Mouse (Mus musculus): ENCODE measurements around the gene Mta1. TPM values are rescaled to one million over a fixed set of nuclear protein-coding genes. Genes with fewer than 3 reads are reported as not detected.

The Mta1 gene
- polyA plus RNA-seq, 1 experiment = 101 TPM

DNA sequence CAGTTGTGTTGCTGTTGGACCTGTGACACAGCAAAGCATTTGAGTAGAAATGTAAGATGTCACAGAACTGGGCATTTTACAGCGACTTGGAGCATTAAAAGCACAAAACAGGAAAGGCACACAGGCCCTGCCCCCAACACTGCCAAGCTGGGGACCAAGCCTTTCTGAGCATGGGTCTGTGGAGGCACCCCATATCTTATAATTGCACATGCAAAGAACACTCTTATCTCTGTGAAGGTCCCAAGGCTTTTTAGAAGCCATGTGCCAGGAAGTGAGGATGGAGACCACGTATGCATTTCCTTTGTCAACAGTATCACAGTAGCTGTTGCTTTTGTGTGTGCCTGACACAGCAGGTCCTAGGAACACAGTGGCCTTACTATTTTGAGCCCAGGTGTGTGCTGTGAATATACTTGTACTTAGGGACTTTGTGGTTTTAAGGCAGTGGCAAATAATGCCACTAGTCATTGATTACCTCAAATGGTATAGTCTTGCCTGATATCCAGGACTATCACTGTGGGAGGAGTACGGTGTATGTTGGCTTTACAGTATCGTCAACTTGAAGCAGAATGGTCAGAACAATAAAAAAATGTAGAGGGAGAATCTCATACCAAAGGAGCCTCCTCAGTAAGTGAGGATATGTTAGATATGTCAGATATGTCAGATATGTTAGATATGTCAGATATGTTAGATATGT is 9.5 kb downstream of the Mta1 start:
- peaks cover 87% of the 10 kb centered on the region for H3K79me2 ChIP-seq (ENCODE audit: control insufficient read depth, insufficient read depth)
- H3K27me3 ChIP-seq (ENCODE audit: control insufficient read depth, insufficient read depth, insufficient read length) = no peaks in the 10 kb centered on the region
- no peak for TF ChIP-seq MYOG (IDR thresholded peaks at IDR 0.05; ENCODE audit: control insufficient read depth in 1 of 3, insufficient read depth in 1 of 3, insufficient read length in 2 of 3, low read depth in 2 of 3)
- no peak for TF ChIP-seq MYOD1 (IDR thresholded peaks at IDR 0.05; ENCODE audit: control insufficient read depth in 1 of 3, insufficient read length in 2 of 3, low read depth in 2 of 3)
- TF ChIP-seq POLR2AphosphoS2 (IDR thresholded peaks at IDR 0.05; ENCODE audit: insufficient read length, low read depth) = no peak
- TF ChIP-seq E2F4 (IDR thresholded peaks at IDR 0.05; ENCODE audit: insufficient read depth) = no peak
- no peak for TF ChIP-seq MAX (IDR thresholded peaks at IDR 0.05; ENCODE audit: low read depth)
- TF ChIP-seq REST (IDR thresholded peaks at IDR 0.05; ENCODE audit: insufficient read depth, insufficient read length) = no peak
- no peak for TF ChIP-seq TCF3 (IDR thresholded peaks at IDR 0.05; ENCODE audit: insufficient read length, low read depth)
- no peak for TF ChIP-seq TCF12 (IDR thresholded peaks at IDR 0.05; ENCODE audit: insufficient read depth, poor library complexity, severe bottlenecking)
- TF ChIP-seq CEBPB (IDR thresholded peaks at IDR 0.05; ENCODE audit: insufficient read depth, poor library complexity, severe bottlenecking) = no peak
- TF ChIP-seq SRF (IDR thresholded peaks at IDR 0.05; ENCODE audit: control insufficient read depth, insufficient read length, low read depth) = no peak
- TF ChIP-seq USF1 (IDR thresholded peaks at IDR 0.05; ENCODE audit: low read depth) = no peak
- no peak for TF ChIP-seq POLR2A (IDR thresholded peaks at IDR 0.05; ENCODE audit: insufficient read length, low read depth)
- H3K36me3 ChIP-seq (ENCODE audit: control insufficient read depth, insufficient read depth) = peaks cover 8% of the 10 kb centered on the region
- H3K4me2 ChIP-seq (ENCODE audit: low read depth) = no peak overlapping the region
- H3ac ChIP-seq (ENCODE audit: control insufficient read depth, insufficient read length) = no peak overlapping the region
- H3K4me3 ChIP-seq = no peak overlapping the region

DNA sequence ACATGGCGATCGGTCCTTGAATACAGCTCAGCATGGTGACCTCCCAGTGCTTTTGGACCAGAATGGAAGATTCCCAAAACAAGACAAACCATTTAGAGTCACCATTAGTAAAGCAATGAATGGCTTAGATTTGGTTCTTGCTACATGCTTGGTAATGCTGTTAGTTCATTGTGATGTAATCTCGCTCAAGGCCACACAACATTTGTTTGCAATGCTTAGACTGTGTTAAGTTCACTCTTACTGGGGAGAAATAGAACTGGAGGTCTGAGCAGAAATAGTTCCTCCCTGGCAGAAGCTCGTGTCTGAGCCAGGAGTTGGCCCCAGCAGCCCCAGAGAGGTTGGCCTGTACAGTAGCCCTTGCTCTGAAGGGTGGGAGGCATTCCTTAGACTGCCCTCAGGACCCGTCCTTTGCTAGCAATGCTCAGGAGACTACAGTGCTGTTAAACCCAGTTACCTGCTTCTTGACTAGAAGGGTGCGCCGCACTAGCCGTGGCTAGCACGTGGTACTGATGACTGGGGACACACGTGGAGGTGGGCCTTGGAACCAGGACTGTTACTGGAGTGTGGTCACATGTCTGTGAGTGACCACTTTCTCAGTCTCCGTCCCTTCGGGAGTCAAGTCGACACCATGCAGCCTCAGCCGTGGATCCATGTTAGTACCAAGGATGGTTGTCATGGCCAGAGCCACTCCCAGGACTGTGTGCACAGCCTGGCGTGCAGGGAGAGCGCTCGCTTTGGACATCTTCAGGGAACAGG is 10.6 kb downstream of the Mta1 start:
- TF ChIP-seq POLR2AphosphoS2 (IDR thresholded peaks at IDR 0.05; ENCODE audit: insufficient read length, low read depth) (no peak), REST (IDR thresholded peaks at IDR 0.05; ENCODE audit: insufficient read depth, insufficient read length) (no peak), TCF12 (IDR thresholded peaks at IDR 0.05; ENCODE audit: insufficient read depth, poor library complexity, severe bottlenecking) (no peak), CEBPB (IDR thresholded peaks at IDR 0.05; ENCODE audit: insufficient read depth, poor library complexity, severe bottlenecking) (no peak), USF1 (IDR thresholded peaks at IDR 0.05; ENCODE audit: low read depth) (no peak), MAX (IDR thresholded peaks at IDR 0.05; ENCODE audit: low read depth) (no peak)
- Histone ChIP-seq H3K36me3 (ENCODE audit: control insufficient read depth, insufficient read depth) (peaks cover 12% of the 10 kb centered on the region), H3K4me2 (ENCODE audit: low read depth) (no peak overlapping the region), H3K79me2 (ENCODE audit: control insufficient read depth, insufficient read depth) (peaks cover 78% of the 10 kb centered on the region), H3ac (ENCODE audit: control insufficient read depth, insufficient read length) (no peak overlapping the region), H3K4me3 (no peak overlapping the region), H3K27me3 (ENCODE audit: control insufficient read depth, insufficient read depth, insufficient read length) (no peaks in the 10 kb centered on the region)

DNA sequence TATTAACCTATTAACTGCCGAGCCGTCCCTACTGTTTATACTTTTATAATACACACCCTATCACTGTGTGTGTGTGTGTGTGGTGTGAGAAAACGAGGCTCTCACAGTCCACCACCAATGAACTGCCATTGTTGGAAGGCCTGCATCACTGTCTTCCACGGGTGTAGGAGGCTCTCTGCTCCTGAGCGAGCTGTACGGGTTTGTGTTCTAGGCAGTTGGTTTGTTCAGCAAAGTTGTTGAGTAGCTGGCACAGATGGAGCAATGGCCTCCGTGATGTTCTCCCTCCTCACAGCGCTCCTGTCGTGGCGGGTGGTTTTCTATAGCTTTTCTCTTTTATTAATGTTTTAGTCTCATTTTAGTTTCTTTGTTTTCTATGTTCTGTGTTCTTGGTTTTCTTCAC is 11.7 kb downstream of the Mta1 start:
- Histone ChIP-seq H3K36me3 (ENCODE audit: control insufficient read depth, insufficient read depth) (peaks cover 19% of the 10 kb centered on the region), H3K27me3 (ENCODE audit: control insufficient read depth, insufficient read depth, insufficient read length) (no peaks in the 10 kb centered on the region), H3K4me3 (no peak overlapping the region), H3K4me2 (ENCODE audit: low read depth) (no peak overlapping the region), H3K79me2 (ENCODE audit: control insufficient read depth, insufficient read depth) (peaks cover 67% of the 10 kb centered on the region), H3ac (ENCODE audit: control insufficient read depth, insufficient read length) (no peak overlapping the region)
- TF ChIP-seq MAX (IDR thresholded peaks at IDR 0.05; ENCODE audit: low read depth) (no peak), POLR2AphosphoS2 (IDR thresholded peaks at IDR 0.05; ENCODE audit: insufficient read length, low read depth) (no peak), POLR2A (IDR thresholded peaks at IDR 0.05; ENCODE audit: insufficient read length, low read depth) (no peak), CEBPB (IDR thresholded peaks at IDR 0.05; ENCODE audit: insufficient read depth, poor library complexity, severe bottlenecking) (no peak), E2F4 (IDR thresholded peaks at IDR 0.05; ENCODE audit: insufficient read depth) (no peak), MYOG (IDR thresholded peaks at IDR 0.05; ENCODE audit: control insufficient read depth in 1 of 3, insufficient read depth in 1 of 3, insufficient read length in 2 of 3, low read depth in 2 of 3) (no peak), REST (IDR thresholded peaks at IDR 0.05; ENCODE audit: insufficient read depth, insufficient read length) (no peak), USF1 (IDR thresholded peaks at IDR 0.05; ENCODE audit: low read depth) (no peak), MYOD1 (IDR thresholded peaks at IDR 0.05; ENCODE audit: control insufficient read depth in 1 of 3, insufficient read length in 2 of 3, low read depth in 2 of 3) (no peak), SRF (IDR thresholded peaks at IDR 0.05; ENCODE audit: control insufficient read depth, insufficient read length, low read depth) (no peak), TCF3 (IDR thresholded peaks at IDR 0.05; ENCODE audit: insufficient read length, low read depth) (no peak)

DNA sequence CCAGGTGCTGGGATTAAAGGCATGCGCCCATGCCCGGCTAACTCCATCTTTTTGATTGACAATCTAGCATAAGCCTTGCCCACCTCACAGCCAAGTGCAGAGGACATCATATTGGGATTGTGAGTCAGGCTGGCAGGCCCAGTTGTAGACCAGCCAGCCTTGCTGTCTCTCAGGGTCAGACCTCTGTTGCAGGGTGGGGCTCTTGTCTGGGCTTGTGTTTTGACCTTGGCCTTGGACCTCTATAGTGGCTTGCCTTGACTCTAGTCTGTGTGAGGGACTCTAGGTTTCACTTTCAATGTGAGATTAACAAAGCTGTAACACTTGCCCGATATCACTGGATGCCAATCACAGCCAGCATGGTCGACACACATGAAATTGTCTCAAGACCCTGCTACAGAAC is 16.1 kb downstream of the Mta1 start:
- TF ChIP-seq MYOD1 (IDR thresholded peaks at IDR 0.05; ENCODE audit: control insufficient read depth in 1 of 3, insufficient read length in 2 of 3, low read depth in 2 of 3) (no peak), USF1 (IDR thresholded peaks at IDR 0.05; ENCODE audit: low read depth) (no peak), POLR2A (IDR thresholded peaks at IDR 0.05; ENCODE audit: insufficient read length, low read depth) (no peak), E2F4 (IDR thresholded peaks at IDR 0.05; ENCODE audit: insufficient read depth) (no peak), TCF12 (IDR thresholded peaks at IDR 0.05; ENCODE audit: insufficient read depth, poor library complexity, severe bottlenecking) (no peak), MYOG (IDR thresholded peaks at IDR 0.05; ENCODE audit: control insufficient read depth in 1 of 3, insufficient read depth in 1 of 3, insufficient read length in 2 of 3, low read depth in 2 of 3) (no peak), POLR2AphosphoS2 (IDR thresholded peaks at IDR 0.05; ENCODE audit: insufficient read length, low read depth) (no peak), SRF (IDR thresholded peaks at IDR 0.05; ENCODE audit: control insufficient read depth, insufficient read length, low read depth) (no peak), MAX (IDR thresholded peaks at IDR 0.05; ENCODE audit: low read depth) (no peak), CEBPB (IDR thresholded peaks at IDR 0.05; ENCODE audit: insufficient read depth, poor library complexity, severe bottlenecking) (no peak), TCF3 (IDR thresholded peaks at IDR 0.05; ENCODE audit: insufficient read length, low read depth) (no peak), REST (IDR thresholded peaks at IDR 0.05; ENCODE audit: insufficient read depth, insufficient read length) (no peak)
- Histone ChIP-seq H3K79me2 (ENCODE audit: control insufficient read depth, insufficient read depth) (peaks cover 25% of the 10 kb centered on the region), H3K36me3 (ENCODE audit: control insufficient read depth, insufficient read depth) (peaks cover 26% of the 10 kb centered on the region), H3K4me3 (no peak overlapping the region), H3ac (ENCODE audit: control insufficient read depth, insufficient read length) (no peak overlapping the region), H3K4me2 (ENCODE audit: low read depth) (no peak overlapping the region), H3K27me3 (ENCODE audit: control insufficient read depth, insufficient read depth, insufficient read length) (no peaks in the 10 kb centered on the region)
